Mouse (Mus musculus) intestine, embryonic 14.5 days (tissue): ENCODE results near the gene Depdc5. TPM values are rescaled to one million over a fixed set of nuclear protein-coding genes. Genes with fewer than 3 reads are reported as not detected.
"Not testable (repeated sequence)": the region's sequence is repeated elsewhere in the genome, so short reads cannot be mapped to it uniquely, and the experiment has no call there.

Source experiments
- ATAC-seq: fragments of 200-750 bp; cut with Nextera tagmentation; replicated peaks from 2 replicates; pipeline ENCODE4 v1.8.0; 2017; ENCODE audit warnings: low read depth, moderate number of reproducible peaks, moderate TSS enrichment, moderate library complexity; ENCODE audit not compliant: low FRiP score, low TSS enrichment
- DNase-seq: peaks from one replicate; pipeline ENCODE4 v3.0.0-alpha.2; 2018; ENCODE audit warnings: low spot score
- H3K27ac ChIP-seq: fragments of 300-500 bp; sonication (generic); 2 replicates; pipeline ENCODE4 v1.5.1; 2014; ENCODE audit warnings: low read depth, mild to moderate bottlenecking, control low read depth
- H3K27me3 ChIP-seq: fragments of 300-500 bp; sonication (generic); replicated peaks from 2 replicates; pipeline ENCODE4 v1.6.1; 2014; ENCODE audit warnings: low read length, control low read depth; ENCODE audit not compliant: control insufficient read depth, insufficient read depth
- H3K36me3 ChIP-seq: fragments of 300-500 bp; sonication (generic); 2 replicates; pipeline ENCODE4 v1.6.1; 2014; ENCODE audit warnings: low read length, control low read depth; ENCODE audit not compliant: control insufficient read depth, insufficient read depth
- H3K4me1 ChIP-seq: fragments of 300-500 bp; sonication (generic); replicated peaks from 2 replicates; pipeline ENCODE4 v1.6.1; 2014; ENCODE audit warnings: low read length, control low read depth, mixed read lengths; ENCODE audit not compliant: control insufficient read depth, insufficient read depth
- H3K4me2 ChIP-seq: fragments of 300-500 bp; sonication (generic); 2 replicates; pipeline ENCODE4 v1.6.1; 2014; ENCODE audit warnings: low read length
- H3K4me3 ChIP-seq: fragments of 300-500 bp; sonication (generic); 2 replicates; pipeline ENCODE4 v1.5.1; 2014; ENCODE audit warnings: low read depth, low read length, control low read depth, mixed read lengths
- H3K9ac ChIP-seq: fragments of 300-500 bp; sonication (generic); 2 replicates; pipeline ENCODE4 v1.6.1; 2014; ENCODE audit warnings: mild to moderate bottlenecking, low read length
- H3K9me3 ChIP-seq: fragments of 300-500 bp; sonication (generic); 2 replicates; pipeline ENCODE4 v1.6.1; 2016; ENCODE audit warnings: low read length, control low read depth; ENCODE audit not compliant: control insufficient read depth
- WGBS: fragments of 180-500 bp; shearing (Covaris S2); extraction: QIAGEN DNeasy Blood & Tissue Kit; methylation state at CpG from one replicate; pipeline ENCODE4 v1.1.7; 2014; 5-methylcytosine and 5-hydroxymethylcytosine counted together
- polyA plus RNA-seq: library from polyadenylated mRNA; unstranded; fragments of >200 nt; fragmentation: Nextera tagmentation; extraction: Ambion mirVana; gene quantifications from 2 replicates; pipeline ENCODE4 v1.2.1, GENCODE M21; 2014

Gene Depdc5
- polyA plus RNA-seq, 1 experiment from 2014 or later: 24.6 TPM

DNA sequence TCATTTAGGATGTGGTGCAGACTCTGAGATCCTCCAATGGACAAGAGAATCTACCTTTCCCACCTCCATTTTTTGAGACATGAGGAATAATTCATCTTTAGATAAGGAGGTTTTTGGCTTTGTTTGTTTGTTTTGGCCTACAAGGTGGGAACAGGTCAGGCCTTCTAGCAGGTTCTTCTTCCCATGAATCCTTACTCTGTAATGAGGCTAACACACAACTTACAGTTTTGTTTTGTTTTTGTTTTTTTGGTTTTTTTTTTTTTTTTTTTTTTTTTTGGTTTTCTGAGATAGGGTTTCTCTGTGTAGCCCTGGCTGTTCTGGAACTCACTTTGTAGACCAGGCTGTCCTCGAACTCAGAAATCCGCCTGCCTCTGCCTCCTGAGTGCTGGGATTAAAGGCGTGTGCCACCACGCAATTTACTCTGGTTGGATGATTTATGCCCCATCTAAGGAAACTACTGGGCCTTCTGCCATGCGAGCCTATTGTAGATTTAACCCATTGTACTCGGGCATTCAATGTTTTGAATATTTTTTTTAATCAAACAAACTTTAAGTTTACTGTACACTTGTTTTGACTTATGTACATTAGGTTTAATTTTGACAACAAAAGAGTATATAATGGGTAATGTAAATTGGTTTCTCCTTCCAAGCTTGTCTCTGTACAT, 900 bp upstream of the Depdc5 start:
- peak overlapping the region; percentile 83; the same call in 1 of the 2 replicates for H3K27ac ChIP-seq
- H3K4me2 ChIP-seq: peak overlapping the region; percentile 61
- H3K36me3 ChIP-seq: peaks cover 4% of the 10 kb centered on the region; the same call in 1 of the 2 replicates
- peak overlapping the region; percentile 49; the same call in 1 of the 2 replicates for H3K9ac ChIP-seq
- H3K27me3 ChIP-seq: no peaks in the 10 kb centered on the region
- 60% methylated on average over 6 of the region's 6 CpGs for WGBS
- DNase-seq (no peak), ATAC-seq (no peak)
- no peaks in the 10 kb centered on the region for H3K9me3 ChIP-seq
- H3K4me3 ChIP-seq: peak overlapping the region; percentile 50
- peaks cover 7% of the 10 kb centered on the region for H3K4me1 ChIP-seq

DNA sequence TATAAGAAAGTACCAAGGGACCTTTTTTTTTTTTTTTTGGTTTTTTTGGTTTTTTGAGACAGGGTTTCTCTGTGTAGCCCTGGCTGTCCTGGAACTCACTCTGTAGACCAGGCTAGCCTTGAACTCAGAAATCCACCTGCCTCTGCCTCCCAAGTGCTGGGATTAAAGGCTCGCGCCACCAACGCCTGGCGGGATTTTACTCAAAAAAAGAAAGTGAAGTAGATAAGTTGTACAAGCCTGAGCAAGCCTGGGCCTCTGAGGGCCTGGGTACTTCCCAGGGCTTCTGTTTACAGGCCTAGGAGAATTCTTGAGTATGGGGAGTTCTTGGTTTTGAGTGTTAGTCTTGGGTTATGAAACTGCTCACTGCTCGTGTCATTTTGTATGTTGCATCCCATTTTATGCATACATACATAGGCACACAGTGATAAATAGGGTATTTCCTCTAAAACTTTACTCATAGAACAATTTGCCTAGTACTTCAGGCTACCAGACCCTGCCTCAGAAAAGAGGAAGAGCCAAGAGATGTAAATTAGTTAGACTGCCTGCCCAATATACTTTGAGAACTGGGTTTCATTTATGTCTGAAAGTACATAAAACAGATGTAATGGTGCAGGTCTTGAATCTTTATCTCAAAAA, 6.0 kb downstream of the Depdc5 start:
- DNase-seq (no peak), ATAC-seq (no peak)
- WGBS: 94% methylated on average over 5 of the region's 5 CpGs

DNA sequence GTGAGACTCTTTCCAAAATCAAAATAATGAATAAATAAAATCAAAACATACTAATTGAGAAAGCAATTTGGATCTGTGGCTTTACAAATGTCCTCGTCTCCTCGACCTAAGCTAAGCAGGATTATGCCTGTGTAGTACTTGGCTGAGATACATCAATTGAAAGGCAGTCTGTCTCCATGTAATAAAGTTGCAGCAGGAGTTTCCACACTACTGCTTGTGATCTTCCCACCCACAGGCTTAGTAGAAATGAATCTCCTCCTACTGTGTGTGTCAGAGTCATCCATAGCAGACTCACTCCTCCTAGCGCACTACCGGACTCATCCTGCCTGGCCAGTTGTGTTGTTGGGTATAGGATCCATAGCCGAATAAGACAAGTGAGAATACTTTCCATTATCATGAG, 8.8 kb downstream of the Depdc5 start:
- no peak for DNase-seq
- Histone ChIP-seq H3K27ac (no peak overlapping the region), H3K9ac (no peak overlapping the region), H3K4me2 (no peak overlapping the region), H3K27me3 (no peaks in the 10 kb centered on the region), H3K4me3 (no peak overlapping the region), H3K4me1 (no peaks in the 10 kb centered on the region), H3K9me3 (no peaks in the 10 kb centered on the region), H3K36me3 (peaks cover 76% of the 10 kb centered on the region)
- WGBS: 96% methylated on average over 5 of the region's 5 CpGs
- no peak for ATAC-seq

More for the DNA sequence above, 6.0 kb downstream of the Depdc5 start:
- no peak overlapping the region for H3K9ac ChIP-seq
- no peak overlapping the region for H3K4me2 ChIP-seq
- H3K4me3 ChIP-seq: no peak overlapping the region
- H3K9me3 ChIP-seq: no peaks in the 10 kb centered on the region
- peaks cover 2% of the 10 kb centered on the region for H3K4me1 ChIP-seq
- no peaks in the 10 kb centered on the region for H3K27me3 ChIP-seq
- H3K36me3 ChIP-seq: peaks cover 54% of the 10 kb centered on the region
- H3K27ac ChIP-seq: no peak overlapping the region

DNA sequence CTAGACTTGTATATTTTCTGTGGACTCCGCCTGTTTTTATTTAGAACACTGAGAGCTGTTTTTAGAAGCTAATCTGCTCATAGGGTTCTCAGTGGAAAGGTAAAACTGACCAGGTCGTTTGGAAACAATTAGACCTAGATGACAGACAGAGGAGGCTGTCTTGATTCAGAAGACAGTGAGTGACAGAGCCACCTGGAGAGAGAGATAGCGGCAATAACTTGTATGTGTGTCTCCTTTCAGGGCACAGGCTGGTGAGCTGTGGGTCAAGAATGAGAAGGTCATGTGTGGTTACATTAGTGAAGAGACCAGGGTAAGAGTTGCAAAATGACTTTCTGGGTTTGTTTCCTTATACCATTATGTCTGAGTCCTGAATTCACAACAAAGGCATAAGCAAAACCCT, 23.2 kb downstream of the Depdc5 start:
- Histone ChIP-seq H3K36me3 (peaks cover 68% of the 10 kb centered on the region), H3K4me3 (no peak overlapping the region), H3K27ac (no peak overlapping the region), H3K27me3 (no peaks in the 10 kb centered on the region), H3K9ac (no peak overlapping the region), H3K9me3 (no peaks in the 10 kb centered on the region), H3K4me1 (no peaks in the 10 kb centered on the region), H3K4me2 (no peak overlapping the region)
- no peak for ATAC-seq
- WGBS: 81% methylated on average over 3 of the region's 3 CpGs
- DNase-seq: no peak

DNA sequence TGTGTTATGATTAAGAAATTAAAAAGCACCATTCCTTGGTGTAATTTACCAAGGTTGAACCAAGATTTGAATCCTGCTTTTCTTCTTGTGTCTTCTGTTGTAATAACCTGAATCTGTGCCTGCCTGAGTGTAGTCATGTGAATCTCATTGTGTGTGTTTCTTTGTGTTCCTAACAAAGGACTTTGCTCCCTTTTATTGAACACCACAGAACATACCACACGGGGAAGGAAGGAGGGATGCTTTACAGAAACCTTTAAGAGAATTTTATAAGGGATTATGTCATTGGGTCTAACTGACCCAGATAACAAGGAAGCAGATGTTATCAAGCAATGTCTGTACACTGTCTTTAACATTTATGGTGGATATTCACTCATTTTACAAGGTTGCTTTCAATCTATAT, 44.0 kb downstream of the Depdc5 start:
- no peak for DNase-seq
- peaks cover 66% of the 10 kb centered on the region for H3K36me3 ChIP-seq
- no peaks in the 10 kb centered on the region for H3K27me3 ChIP-seq
- no peak overlapping the region for H3K27ac ChIP-seq
- no peak for ATAC-seq
- H3K9ac ChIP-seq: no peak overlapping the region
- no peaks in the 10 kb centered on the region for H3K9me3 ChIP-seq
- no peak overlapping the region for H3K4me3 ChIP-seq
- 65% methylated on average over 1 of the region's 1 CpGs for WGBS
- no peak overlapping the region for H3K4me2 ChIP-seq
- no peaks in the 10 kb centered on the region for H3K4me1 ChIP-seq

DNA sequence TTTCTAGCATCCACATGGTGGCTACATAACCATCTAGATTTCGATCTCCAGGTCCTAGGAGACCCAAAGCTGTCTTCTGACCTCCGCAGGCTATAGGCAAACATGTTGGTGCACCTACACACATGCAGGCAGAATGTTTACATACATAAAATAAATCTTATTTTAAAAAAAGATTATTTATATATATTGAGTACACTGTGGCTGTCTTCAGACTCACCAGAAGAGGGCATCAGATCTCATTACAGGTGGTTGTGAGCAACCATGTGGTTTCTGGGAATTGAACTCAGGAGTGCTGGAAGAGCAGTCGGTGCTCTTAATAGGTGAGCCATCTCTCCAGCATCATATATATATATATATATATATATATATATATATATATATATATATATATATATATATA, 50.6 kb downstream of the Depdc5 start:
- Histone ChIP-seq H3K4me3 (no peak overlapping the region), H3K9ac (no peak overlapping the region), H3K9me3 (no peaks in the 10 kb centered on the region), H3K36me3 (peaks cover 71% of the 10 kb centered on the region), H3K4me2 (no peak overlapping the region), H3K4me1 (no peaks in the 10 kb centered on the region), H3K27ac (no peak overlapping the region), H3K27me3 (no peaks in the 10 kb centered on the region)
- WGBS: 80% methylated on average over 3 of the region's 3 CpGs
- ATAC-seq (no peak), DNase-seq (no peak)

DNA sequence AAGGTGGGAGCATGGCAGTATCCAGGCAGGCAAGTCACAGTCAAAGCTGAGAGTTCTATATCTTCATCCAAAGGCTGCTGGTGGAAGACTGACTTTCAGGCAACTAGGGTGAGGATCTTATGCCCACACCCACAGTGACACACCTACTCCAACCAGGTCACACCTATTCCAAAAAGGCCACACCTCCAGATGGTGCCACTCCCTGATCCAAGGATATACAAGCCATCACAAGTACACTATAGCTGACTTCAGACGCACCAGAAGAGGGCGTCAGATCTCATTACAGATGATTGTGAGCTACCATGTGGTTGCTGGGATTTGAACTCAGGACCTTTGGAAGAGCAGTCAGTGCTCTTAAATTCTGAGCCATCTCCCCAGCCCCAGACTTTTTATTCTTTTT, 55.8 kb downstream of the Depdc5 start:
- 98% methylated on average over 2 of the region's 2 CpGs for WGBS
- ATAC-seq, H3K4me2 ChIP-seq, H3K9me3 ChIP-seq, H3K4me3 ChIP-seq, DNase-seq, H3K9ac ChIP-seq, H3K27ac ChIP-seq, H3K4me1 ChIP-seq, H3K27me3 ChIP-seq: not testable (repeated sequence)
- peaks cover 65% of the 10 kb centered on the region for H3K36me3 ChIP-seq

DNA sequence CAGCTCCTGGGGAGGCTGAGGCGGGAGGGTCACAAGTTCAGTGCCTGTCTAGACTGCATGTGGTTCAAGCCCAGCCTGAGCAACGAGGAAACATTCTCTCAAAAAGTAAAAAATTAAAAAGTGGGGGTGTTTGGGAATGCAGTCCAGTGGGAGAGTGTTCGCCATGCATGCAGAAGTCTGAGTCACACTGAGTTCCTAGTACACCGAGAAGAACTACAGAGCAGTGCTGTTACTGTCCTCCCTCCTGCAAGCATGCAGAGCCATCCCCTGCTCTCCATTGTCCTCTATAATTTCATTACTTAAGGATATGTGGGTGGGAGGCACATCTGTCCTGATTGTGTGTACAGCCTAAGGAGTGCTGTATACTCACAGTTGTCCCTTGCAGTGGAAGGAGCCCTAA, 59.4 kb downstream of the Depdc5 start:
- Histone ChIP-seq H3K4me2 (no peak overlapping the region), H3K4me3 (no peak overlapping the region), H3K27me3 (no peaks in the 10 kb centered on the region), H3K9me3 (no peaks in the 10 kb centered on the region), H3K9ac (no peak overlapping the region), H3K4me1 (no peaks in the 10 kb centered on the region), H3K36me3 (peaks cover 64% of the 10 kb centered on the region), H3K27ac (no peak overlapping the region)
- WGBS: 93% methylated on average over 4 of the region's 4 CpGs
- DNase-seq (no peak), ATAC-seq (no peak)

DNA sequence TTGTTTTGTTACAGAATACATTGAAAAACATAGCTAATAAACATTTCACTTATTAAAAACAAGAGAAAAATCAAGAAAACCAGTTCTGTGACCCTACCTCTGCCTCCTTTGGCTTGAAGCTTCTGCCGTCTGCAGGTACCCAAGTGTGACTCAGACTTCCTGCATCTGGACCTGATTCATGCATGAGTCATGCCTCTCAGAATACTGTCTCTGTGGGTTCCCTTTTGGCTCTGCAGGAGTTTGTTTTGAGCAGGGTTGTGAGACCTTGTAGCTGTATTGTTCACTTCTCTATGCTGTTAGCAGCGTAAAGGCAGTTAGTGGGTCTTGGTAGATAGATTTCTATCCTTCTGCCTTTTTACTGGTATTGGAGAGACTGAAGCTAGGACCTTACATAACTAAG, 67.3 kb downstream of the Depdc5 start:
- H3K27me3 ChIP-seq: no peaks in the 10 kb centered on the region
- ATAC-seq: no peak
- peaks cover 83% of the 10 kb centered on the region for H3K36me3 ChIP-seq

More for the DNA sequence above, 67.3 kb downstream of the Depdc5 start:
- no peak overlapping the region for H3K27ac ChIP-seq
- no peak for DNase-seq
- WGBS: 80% methylated on average over 2 of the region's 2 CpGs
- no peaks in the 10 kb centered on the region for H3K4me1 ChIP-seq
- H3K9me3 ChIP-seq: no peaks in the 10 kb centered on the region
- no peak overlapping the region for H3K4me3 ChIP-seq
- H3K9ac ChIP-seq: no peak overlapping the region
- no peak overlapping the region for H3K4me2 ChIP-seq
